Mouse (Mus musculus): ENCODE measurements around the gene Gpat3. TPM values are rescaled to one million over a fixed set of nuclear protein-coding genes. Genes with fewer than 3 reads are reported as not detected.
A peak's percentile ranks its signal among the peaks of the same experiment; 100 is the strongest.

The Gpat3 gene
- polyA plus RNA-seq, 1 experiment from 2014 or later, result 15.5 TPM

DNA sequence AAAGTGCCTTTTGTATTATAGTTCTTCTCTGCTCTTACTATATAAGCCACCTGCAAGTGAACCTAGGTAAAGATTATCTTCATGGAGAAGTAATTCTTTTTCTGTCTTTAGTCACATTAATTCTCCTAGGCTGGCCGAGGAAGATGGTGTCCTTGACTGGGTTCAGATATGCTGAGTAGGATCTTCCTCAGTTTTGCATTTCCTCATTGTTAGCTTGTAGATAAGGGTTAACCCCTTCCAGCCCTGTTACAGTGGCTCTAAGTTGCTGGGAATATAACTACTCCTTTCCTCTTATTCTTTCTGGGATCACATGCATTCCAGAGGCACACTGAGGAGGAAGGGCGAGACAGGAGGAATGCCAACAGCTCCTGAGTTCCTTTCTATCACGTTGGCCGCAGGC lies 15.6 kb downstream of the Gpat3 start:
- Histone ChIP-seq H3K27ac (peak overlapping the region; percentile 78), H3K36me3 (no peaks in the 10 kb centered on the region), H3K4me1 (replicated peaks) (peaks cover 40% of the 10 kb centered on the region), H3K27me3 (no peaks in the 10 kb centered on the region), H3K4me2 (no peak overlapping the region), H3K4me3 (no peak overlapping the region), H3K9me3 (replicated peaks) (no peaks in the 10 kb centered on the region), H3K9ac (no peak overlapping the region)
- WGBS, result 22% methylated on average over 4 of the region's 4 CpGs
- no peak; the same call in 1 of the 2 replicates for ATAC-seq (replicated peaks; ENCODE audit: insufficient number of reproducible peaks, insufficient read depth, low FRiP score, low read depth)

DNA sequence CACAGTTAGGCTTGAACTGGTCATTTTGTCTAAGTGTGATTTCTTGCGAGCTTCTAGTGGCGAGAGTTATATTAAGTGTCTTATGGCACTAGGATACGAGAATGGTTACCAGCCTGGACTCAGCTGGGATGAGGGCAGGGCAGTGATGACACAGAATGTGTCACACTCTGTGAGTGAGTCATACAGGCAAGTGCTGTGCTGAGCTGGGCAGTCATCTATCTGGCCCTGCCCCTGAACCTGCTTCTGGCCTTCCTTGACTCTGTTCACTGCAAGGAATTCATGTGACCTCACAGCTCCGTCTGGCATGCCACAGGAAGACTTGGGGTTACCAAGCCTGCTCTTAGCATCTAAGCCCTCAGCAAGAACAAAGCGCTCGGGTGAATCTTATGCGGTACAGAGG lies 16.3 kb downstream of the Gpat3 start:
- H3K9me3 ChIP-seq (replicated peaks), result no peaks in the 10 kb centered on the region
- ATAC-seq (replicated peaks; ENCODE audit: insufficient number of reproducible peaks, insufficient read depth, low FRiP score, low read depth), result 0 out of 2 replicates have a peak, but pooled peaks have one; percentile 32
- no peaks in the 10 kb centered on the region for H3K36me3 ChIP-seq
- H3K27ac ChIP-seq, result peak overlapping the region; percentile 78
- no peak overlapping the region for H3K4me3 ChIP-seq
- H3K27me3 ChIP-seq, result no peaks in the 10 kb centered on the region
- H3K4me2 ChIP-seq, result no peak overlapping the region
- peaks cover 42% of the 10 kb centered on the region for H3K4me1 ChIP-seq (replicated peaks)
- no peak overlapping the region for H3K9ac ChIP-seq
- 67% methylated on average over 7 of the region's 7 CpGs for WGBS

DNA sequence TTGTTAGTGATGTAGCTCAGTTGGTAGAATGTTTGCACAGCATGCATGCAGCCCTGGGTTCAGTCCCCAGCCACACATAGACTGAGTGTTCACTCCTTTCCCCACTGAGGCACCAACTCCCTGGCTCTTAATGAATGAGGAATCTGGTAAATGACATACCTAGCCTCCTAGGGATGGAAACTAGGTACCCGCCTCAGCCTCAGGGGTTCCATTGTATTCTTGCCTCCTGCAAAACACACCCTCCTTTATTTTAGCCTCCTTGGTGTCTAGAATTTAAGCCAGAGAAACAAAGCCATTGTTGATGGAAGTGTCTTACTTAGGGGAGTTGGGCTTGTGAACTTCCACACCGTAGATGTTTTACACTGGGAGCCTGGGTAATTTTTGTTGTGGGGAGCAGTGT lies 17.6 kb downstream of the Gpat3 start:
- no peaks in the 10 kb centered on the region for H3K27me3 ChIP-seq
- no peaks in the 10 kb centered on the region for H3K36me3 ChIP-seq
- H3K4me3 ChIP-seq, result no peak overlapping the region
- no peak for ATAC-seq (replicated peaks; ENCODE audit: insufficient number of reproducible peaks, insufficient read depth, low FRiP score, low read depth)
- H3K4me2 ChIP-seq, result no peak overlapping the region
- no peaks in the 10 kb centered on the region for H3K9me3 ChIP-seq (replicated peaks)
- H3K27ac ChIP-seq, result no peak overlapping the region
- WGBS, result 90% methylated on average over 2 of the region's 2 CpGs
- H3K9ac ChIP-seq, result no peak overlapping the region
- H3K4me1 ChIP-seq (replicated peaks), result peaks cover 47% of the 10 kb centered on the region

DNA sequence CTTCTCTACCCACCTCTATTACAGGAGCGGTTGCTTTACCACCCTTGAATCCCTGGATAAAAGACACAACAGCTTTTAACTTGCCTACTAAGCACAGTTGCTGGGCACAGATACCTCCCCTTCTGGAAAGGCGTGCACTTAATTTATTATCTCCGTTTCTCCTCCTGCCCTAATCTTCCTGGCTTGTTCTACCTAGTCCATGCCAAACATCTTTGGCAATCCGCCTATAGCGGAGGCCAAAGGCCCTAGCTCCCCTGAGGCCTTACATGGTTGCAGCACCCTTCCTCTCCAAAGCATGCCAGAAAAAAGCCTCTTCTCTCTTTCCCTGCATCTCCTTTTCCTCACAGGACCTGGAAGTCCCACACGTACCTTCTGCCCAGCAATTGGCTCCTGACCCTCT lies 18.9 kb downstream of the Gpat3 start:
- ATAC-seq (replicated peaks; ENCODE audit: insufficient number of reproducible peaks, insufficient read depth, low FRiP score, low read depth), result peak; percentile 44
- Histone ChIP-seq H3K9ac (no peak overlapping the region), H3K4me1 (replicated peaks) (peaks cover 47% of the 10 kb centered on the region), H3K27me3 (no peaks in the 10 kb centered on the region), H3K4me3 (no peak overlapping the region), H3K36me3 (no peaks in the 10 kb centered on the region), H3K9me3 (replicated peaks) (no peaks in the 10 kb centered on the region), H3K4me2 (peak overlapping the region; percentile 24; the same call in 1 of the 2 replicates), H3K27ac (peak overlapping the region; percentile 79)
- 51% methylated on average over 6 of the region's 6 CpGs for WGBS

DNA sequence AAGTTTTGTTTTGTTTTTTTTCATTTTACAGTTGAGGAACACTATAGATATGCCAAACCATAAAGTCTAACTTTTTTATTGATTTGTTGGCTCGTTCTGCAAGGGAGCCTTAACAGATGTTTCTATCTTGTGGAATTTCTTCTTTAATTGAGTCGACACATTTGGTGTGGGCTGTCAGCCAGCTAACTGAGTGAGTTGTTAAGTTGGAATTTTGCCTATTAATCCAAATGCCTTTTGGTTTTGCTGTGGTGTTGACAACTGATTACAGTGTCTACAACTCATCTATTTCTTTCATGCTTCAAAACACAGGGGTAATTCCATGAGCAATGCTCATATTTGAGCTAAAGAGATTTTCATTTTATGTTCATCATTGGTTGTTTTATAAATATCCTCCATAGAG lies 20.7 kb downstream of the Gpat3 start:
- Histone ChIP-seq H3K36me3 (no peaks in the 10 kb centered on the region), H3K4me1 (replicated peaks) (peaks cover 35% of the 10 kb centered on the region), H3K4me3 (no peak overlapping the region), H3K27ac (no peak overlapping the region), H3K27me3 (no peaks in the 10 kb centered on the region), H3K9ac (no peak overlapping the region), H3K4me2 (no peak overlapping the region), H3K9me3 (replicated peaks) (no peaks in the 10 kb centered on the region)
- ATAC-seq (replicated peaks; ENCODE audit: insufficient number of reproducible peaks, insufficient read depth, low FRiP score, low read depth), result no peak
- WGBS, result 31% methylated on average over 2 of the region's 2 CpGs

DNA sequence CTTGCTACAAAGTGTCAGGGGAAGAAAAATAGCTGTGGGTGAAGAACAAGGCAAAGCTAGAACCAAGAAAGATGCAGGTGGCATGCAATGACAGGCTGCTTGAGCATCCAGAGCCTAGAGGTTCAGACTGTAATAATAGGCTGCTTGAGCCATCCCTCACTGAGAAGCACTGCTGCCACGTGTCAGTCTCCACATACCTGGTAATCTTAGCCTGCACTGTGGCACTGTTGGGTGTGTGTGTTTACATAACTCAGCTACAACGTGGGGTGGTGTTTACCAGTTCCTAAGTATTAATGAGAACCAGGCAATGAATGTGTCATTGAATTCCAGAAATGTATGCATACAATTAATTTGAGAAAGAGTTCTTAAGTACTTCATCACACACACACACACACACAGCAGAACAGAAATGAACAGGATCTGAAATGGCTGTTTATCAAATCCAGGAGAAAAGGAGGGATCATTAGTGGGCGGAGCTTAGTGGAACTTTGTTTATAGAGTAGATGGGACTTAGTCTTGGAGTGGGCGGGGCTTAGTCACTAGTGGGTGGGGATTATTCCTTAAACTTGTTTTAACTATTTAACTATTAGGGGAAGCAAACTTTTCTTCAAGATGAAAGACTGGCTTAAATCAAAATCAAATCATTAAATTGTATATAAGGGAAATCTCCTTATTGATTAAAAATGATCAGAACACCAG lies 23.8 kb downstream of the Gpat3 start:
- no peak overlapping the region for H3K4me2 ChIP-seq
- no peak for ATAC-seq (replicated peaks; ENCODE audit: insufficient number of reproducible peaks, insufficient read depth, low FRiP score, low read depth)

DNA sequence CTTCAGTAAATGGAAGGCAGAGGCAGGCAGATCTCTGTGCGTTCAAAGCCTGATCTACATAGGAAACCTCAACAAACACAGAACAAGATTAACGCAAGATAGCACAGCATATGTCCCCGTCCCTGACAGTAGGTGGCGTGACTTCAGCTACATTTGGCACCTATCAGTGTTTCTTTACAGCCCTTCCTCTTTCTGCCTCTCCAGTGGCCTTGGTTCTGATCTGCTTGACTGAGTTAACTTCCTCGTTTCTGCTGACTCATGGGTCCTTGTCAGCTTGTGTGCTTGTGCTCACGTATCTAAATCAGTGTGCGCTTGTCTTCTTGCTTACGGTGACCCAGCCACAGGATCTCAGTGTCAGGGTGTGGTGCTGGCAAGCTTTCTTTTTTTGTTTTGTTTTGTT lies 26.5 kb downstream of the Gpat3 start:
- ATAC-seq (replicated peaks; ENCODE audit: insufficient number of reproducible peaks, insufficient read depth, low FRiP score, low read depth), result no peak
- Histone ChIP-seq H3K36me3 (no peaks in the 10 kb centered on the region), H3K9ac (no peak overlapping the region), H3K4me2 (no peak overlapping the region), H3K27ac (no peak overlapping the region), H3K4me1 (replicated peaks) (peaks cover 10% of the 10 kb centered on the region), H3K9me3 (replicated peaks) (no peaks in the 10 kb centered on the region), H3K4me3 (no peak overlapping the region), H3K27me3 (no peaks in the 10 kb centered on the region)
- 83% methylated on average over 8 of the region's 8 CpGs for WGBS

More for the DNA sequence above, 23.8 kb downstream of the Gpat3 start:
- no peaks in the 10 kb centered on the region for H3K9me3 ChIP-seq (replicated peaks)
- H3K36me3 ChIP-seq, result no peaks in the 10 kb centered on the region
- no peak overlapping the region for H3K4me3 ChIP-seq
- 61% methylated on average over 4 of the region's 4 CpGs for WGBS
- H3K9ac ChIP-seq, result no peak overlapping the region
- peaks cover 21% of the 10 kb centered on the region for H3K4me1 ChIP-seq (replicated peaks)
- no peaks in the 10 kb centered on the region for H3K27me3 ChIP-seq
- no peak overlapping the region for H3K27ac ChIP-seq

DNA sequence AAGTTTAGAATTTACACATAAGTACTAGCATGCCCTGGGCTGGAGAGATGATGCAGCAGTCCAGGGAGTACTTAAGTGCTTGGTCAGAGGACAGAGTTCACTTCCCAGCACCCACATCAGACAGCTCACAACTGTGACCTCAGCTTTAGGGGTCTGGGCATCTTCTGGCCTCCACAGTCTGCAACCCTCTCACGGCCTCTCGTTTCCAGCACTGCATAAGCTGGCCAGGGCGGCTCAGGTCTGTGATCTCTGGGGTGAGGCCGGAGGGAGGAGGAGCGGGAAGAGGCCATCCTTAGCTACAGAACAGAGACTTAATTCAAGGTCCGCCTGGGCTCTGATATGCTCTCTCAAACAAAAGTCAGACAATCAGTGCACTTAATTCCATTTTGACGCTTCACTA lies 29.2 kb downstream of the Gpat3 start:
- no peak for ATAC-seq (replicated peaks; ENCODE audit: insufficient number of reproducible peaks, insufficient read depth, low FRiP score, low read depth)
- no peaks in the 10 kb centered on the region for H3K27me3 ChIP-seq
- no peak overlapping the region for H3K27ac ChIP-seq
- H3K4me1 ChIP-seq (replicated peaks), result peaks cover 6% of the 10 kb centered on the region
- H3K4me2 ChIP-seq, result no peak overlapping the region
- no peaks in the 10 kb centered on the region for H3K36me3 ChIP-seq
- 70% methylated on average over 7 of the region's 7 CpGs for WGBS
- H3K4me3 ChIP-seq, result no peak overlapping the region
- H3K9ac ChIP-seq, result no peak overlapping the region
- no peaks in the 10 kb centered on the region for H3K9me3 ChIP-seq (replicated peaks)

DNA sequence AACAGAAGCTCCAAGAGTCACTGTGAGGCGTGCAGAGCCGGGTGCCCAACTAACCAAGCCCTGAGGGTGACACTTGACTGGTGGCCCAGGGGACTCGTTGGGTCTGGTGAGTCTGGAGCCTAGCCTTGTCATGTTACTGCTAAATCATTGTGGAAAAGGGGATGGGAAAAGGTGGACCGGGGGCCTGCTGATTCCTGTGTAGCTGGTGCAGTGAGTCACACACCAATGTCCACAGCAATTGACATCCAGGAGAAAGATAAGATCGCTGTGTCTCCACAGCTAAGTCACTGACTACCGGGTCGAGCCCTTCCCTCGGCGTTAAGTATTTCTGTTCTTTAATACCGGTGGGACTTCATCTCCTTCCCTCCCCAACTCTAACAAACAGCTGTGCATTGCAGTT lies 29.7 kb downstream of the Gpat3 start:
- H3K36me3 ChIP-seq, result no peaks in the 10 kb centered on the region
- ATAC-seq (replicated peaks; ENCODE audit: insufficient number of reproducible peaks, insufficient read depth, low FRiP score, low read depth), result no peak
- H3K4me1 ChIP-seq (replicated peaks), result peaks cover 6% of the 10 kb centered on the region
- WGBS, result 48% methylated on average over 10 of the region's 10 CpGs
- no peaks in the 10 kb centered on the region for H3K9me3 ChIP-seq (replicated peaks)
- H3K4me2 ChIP-seq, result no peak overlapping the region
- no peak overlapping the region for H3K9ac ChIP-seq
- no peak overlapping the region for H3K27ac ChIP-seq
- no peak overlapping the region for H3K4me3 ChIP-seq
- no peaks in the 10 kb centered on the region for H3K27me3 ChIP-seq

DNA sequence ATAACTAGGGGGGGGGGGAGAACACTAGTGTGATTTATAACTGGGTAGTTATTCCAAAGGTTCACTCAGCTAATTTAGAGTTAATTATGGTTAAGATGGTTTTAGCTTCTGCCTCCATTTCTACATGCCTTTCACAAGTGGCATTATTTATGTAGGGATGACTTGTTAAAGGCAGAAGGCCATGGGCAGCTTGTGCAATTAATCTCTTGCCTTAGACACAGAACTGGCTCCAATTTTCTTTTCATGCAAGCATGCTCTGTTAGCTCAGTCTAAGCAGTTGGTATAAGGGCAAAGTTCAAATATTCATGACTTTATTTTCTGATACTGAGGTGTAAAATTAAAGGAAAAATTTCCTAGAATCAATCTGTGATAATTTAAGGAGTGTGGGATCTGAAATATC lies 31.5 kb downstream of the Gpat3 start:
- no peaks in the 10 kb centered on the region for H3K9me3 ChIP-seq (replicated peaks)
- peaks cover 6% of the 10 kb centered on the region for H3K4me1 ChIP-seq (replicated peaks)
- no peak for ATAC-seq (replicated peaks; ENCODE audit: insufficient number of reproducible peaks, insufficient read depth, low FRiP score, low read depth)
- no peak overlapping the region for H3K4me2 ChIP-seq
- H3K27ac ChIP-seq, result no peak overlapping the region
- no peak overlapping the region for H3K9ac ChIP-seq
- no peaks in the 10 kb centered on the region for H3K36me3 ChIP-seq
- no peaks in the 10 kb centered on the region for H3K27me3 ChIP-seq
- H3K4me3 ChIP-seq, result no peak overlapping the region

DNA sequence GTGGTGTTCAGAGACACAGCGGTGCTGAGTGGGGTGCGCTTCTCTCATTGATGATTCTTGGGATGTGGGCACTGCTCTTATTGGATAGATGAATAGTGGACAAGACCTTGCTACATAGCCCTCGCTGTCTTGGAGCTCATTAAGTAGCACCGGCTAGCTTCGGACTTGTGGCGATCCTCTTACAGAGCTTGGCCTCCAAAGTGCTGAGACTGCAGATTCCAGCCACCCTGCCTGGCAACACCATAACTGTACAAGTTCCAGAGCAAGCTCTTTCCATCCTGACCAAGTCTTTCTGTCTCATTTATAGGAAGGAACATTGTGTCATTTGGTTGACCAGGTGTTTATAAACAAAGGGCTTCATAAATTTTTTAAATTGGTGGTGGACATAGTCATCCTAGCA lies 39.7 kb downstream of the Gpat3 start:
- no peaks in the 10 kb centered on the region for H3K9me3 ChIP-seq (replicated peaks)
- WGBS, result 85% methylated on average over 6 of the region's 6 CpGs
- H3K27ac ChIP-seq, result no peak overlapping the region
- H3K27me3 ChIP-seq, result no peaks in the 10 kb centered on the region
- peaks cover 3% of the 10 kb centered on the region for H3K4me1 ChIP-seq (replicated peaks)
- H3K36me3 ChIP-seq, result 0 out of 2 replicates have a peak, but pooled peaks cover 3% of the 10 kb centered on the region
- H3K4me3 ChIP-seq, result no peak overlapping the region
- no peak overlapping the region for H3K4me2 ChIP-seq
- ATAC-seq (replicated peaks; ENCODE audit: insufficient number of reproducible peaks, insufficient read depth, low FRiP score, low read depth), result no peak
- H3K9ac ChIP-seq, result no peak overlapping the region

DNA sequence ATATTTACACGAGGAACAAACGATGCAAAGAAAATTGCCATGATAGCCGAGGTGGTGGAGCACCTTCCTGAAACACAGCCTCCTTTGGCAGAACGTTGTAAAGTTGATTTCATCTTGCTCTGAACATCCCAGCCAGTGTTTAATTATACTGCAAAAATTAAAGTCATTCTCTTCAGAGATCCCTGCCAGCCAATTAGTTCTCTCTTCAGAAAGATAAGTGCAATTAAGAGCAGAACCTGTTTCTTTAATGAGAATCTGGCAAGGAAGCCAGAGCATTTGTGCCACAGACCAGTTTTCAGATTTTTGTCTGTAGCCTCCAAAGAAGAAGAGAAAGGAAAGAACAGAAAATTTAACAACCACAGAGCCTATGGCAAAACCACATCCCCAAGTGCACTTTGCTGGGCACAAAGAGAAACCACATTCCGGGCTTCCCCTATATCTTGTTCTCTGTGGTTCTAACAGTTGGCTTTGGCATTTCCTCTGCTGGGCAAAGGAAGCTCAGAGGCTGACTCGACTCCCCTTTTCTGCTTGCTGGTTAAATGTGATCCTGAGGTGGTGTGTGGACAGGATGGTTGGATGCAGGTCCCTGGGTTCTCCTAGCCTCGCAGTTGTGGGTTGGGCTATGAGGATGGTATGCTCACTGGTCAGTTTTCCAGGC lies 40.9 kb downstream of the Gpat3 start:
- Histone ChIP-seq H3K4me1 (replicated peaks) (peaks cover 3% of the 10 kb centered on the region), H3K4me3 (no peak overlapping the region), H3K9ac (no peak overlapping the region), H3K27me3 (no peaks in the 10 kb centered on the region), H3K4me2 (no peak overlapping the region), H3K36me3 (peaks cover 3% of the 10 kb centered on the region), H3K9me3 (replicated peaks) (no peaks in the 10 kb centered on the region), H3K27ac (no peak overlapping the region)
- no peak for ATAC-seq (replicated peaks; ENCODE audit: insufficient number of reproducible peaks, insufficient read depth, low FRiP score, low read depth)
- 83% methylated on average over 7 of the region's 7 CpGs for WGBS
